Mouse (Mus musculus): Measurements from ENCODE around the gene Edn3. TPM values are rescaled to one million over a fixed set of nuclear protein-coding genes. Genes with fewer than 3 reads are reported as not detected.
A peak's percentile ranks its signal among the peaks of the same experiment; 100 is the strongest.

Edn3 gene
- total RNA-seq, 2 experiments from 2014 or later: 4.5 to 6.3 TPM

- intact Hi-C loops (cut with DNase I): no loop called here
Observed at GRCm38 (mm10) chr2:174788830-174789229, 28.4 kb downstream of the Edn3 start.

GRCm38 (mm10) chr2:174792436-174793125 is 32.2 kb downstream of the Edn3 start:
- no peak for DNase-seq (ENCODE audit: extremely low spot score in 1 of 2, low spot score in 2 of 2)

More at GRCm38 (mm10) chr2:174788830-174789229, 28.4 kb downstream of the Edn3 start:
- DNase-seq (ENCODE audit: extremely low spot score in 1 of 2, low spot score in 2 of 2): no peak

GRCm38 (mm10) chr2:174793181-174793580 is 32.8 kb downstream of the Edn3 start:
- intact Hi-C loops (cut with DNase I): no loop called here
- no peak for DNase-seq (ENCODE audit: extremely low spot score in 1 of 2, low spot score in 2 of 2)

More at GRCm38 (mm10) chr2:174792436-174793125, 32.2 kb downstream of the Edn3 start:
- intact Hi-C loops (cut with DNase I): no loop called here

- intact Hi-C loops (cut with DNase I): no loop called here
- DNase-seq (ENCODE audit: extremely low spot score in 1 of 2, low spot score in 2 of 2): no peak
Observed at GRCm38 (mm10) chr2:174796998-174797397, 36.6 kb downstream of the Edn3 start.

GRCm38 (mm10) chr2:174797495-174798068 is 37.2 kb downstream of the Edn3 start:
- no peak for DNase-seq (ENCODE audit: extremely low spot score in 1 of 2, low spot score in 2 of 2)
- intact Hi-C loops (cut with DNase I): no loop called here

GRCm38 (mm10) chr2:174802453-174802852 is 42.0 kb downstream of the Edn3 start:
- intact Hi-C loops (cut with DNase I): no loop called here
- DNase-seq (ENCODE audit: extremely low spot score in 1 of 2, low spot score in 2 of 2): no peak

- DNase-seq (ENCODE audit: extremely low spot score in 1 of 2, low spot score in 2 of 2): no peak
- intact Hi-C loops (cut with DNase I): no loop called here
Observed at GRCm38 (mm10) chr2:174803661-174804060, 43.2 kb downstream of the Edn3 start.

GRCm38 (mm10) chr2:174807900-174808299 is 47.5 kb downstream of the Edn3 start:
- DNase-seq (ENCODE audit: extremely low spot score in 1 of 2, low spot score in 2 of 2): no peak
- intact Hi-C loops (cut with DNase I): no loop called here

GRCm38 (mm10) chr2:174809296-174809695 is 48.9 kb downstream of the Edn3 start:
- intact Hi-C loops (cut with DNase I): no loop called here
- DNase-seq (ENCODE audit: extremely low spot score in 1 of 2, low spot score in 2 of 2): no peak

GRCm38 (mm10) chr2:174813306-174813705 is 52.9 kb downstream of the Edn3 start:
- intact Hi-C loops (cut with DNase I): no loop called here
- DNase-seq (ENCODE audit: extremely low spot score in 1 of 2, low spot score in 2 of 2): no peak

- intact Hi-C loops (cut with DNase I): no loop called here
- DNase-seq (ENCODE audit: extremely low spot score in 1 of 2, low spot score in 2 of 2): no peak
Observed at GRCm38 (mm10) chr2:174816163-174816562, 55.7 kb downstream of the Edn3 start.

- intact Hi-C loops (cut with DNase I): no loop called here
- peak in 1 of 2 experiments; percentile 33 for DNase-seq (ENCODE audit: extremely low spot score in 1 of 2, low spot score in 2 of 2)
Observed at GRCm38 (mm10) chr2:174820286-174820685, 59.9 kb downstream of the Edn3 start.

- DNase-seq (ENCODE audit: extremely low spot score in 1 of 2, low spot score in 2 of 2): no peak
- intact Hi-C loops (cut with DNase I): no loop called here
Observed at GRCm38 (mm10) chr2:174827829-174828228, 67.4 kb downstream of the Edn3 start.

- DNase-seq (ENCODE audit: extremely low spot score in 1 of 2, low spot score in 2 of 2): no peak
- intact Hi-C loops (cut with DNase I): no loop called here
Observed at GRCm38 (mm10) chr2:174833608-174834007, 73.2 kb downstream of the Edn3 start.

Other genes starting within 250 kb of the Edn3 start
- gene Zfp831, start 117.1 kb upstream of the Edn3 start, total RNA-seq (2021): 1 to 10 TPM; 2.8 to 3.0 TPM
- gene Gm14444, start 249.6 kb downstream of the Edn3 start, total RNA-seq (2021): 1 to 10 TPM; 1.2 to 1.3 TPM

Data from left cerebral cortex, postnatal 10 days (tissue).